Mouse (Mus musculus): Measurements from ENCODE around the gene Gm21776. TPM values are rescaled to one million over a fixed set of nuclear protein-coding genes. Genes with fewer than 3 reads are reported as not detected.
"Not testable (repeated sequence)": the region's sequence is repeated elsewhere in the genome, so short reads cannot be mapped to it uniquely, and the experiment has no call there.

The Gm21776 gene
- total RNA-seq (2014; rRNA removed; ENCODE audit: low replicate concordance), result not detected in 2 replicates
- polyA plus RNA-seq (2015; fragmentation: Nextera tagmentation; extraction: Ambion mirVana), result not detected in 2 replicates

GRCm38 (mm10) chrY:76378362-76378761 is at the start of gene Gm21776:
Gene Gm21776 (plus strand): TSS chrY:76378662.
- H3K4me1 ChIP-seq (ENCODE audit: control insufficient read depth, insufficient read depth); H3K9ac ChIP-seq (replicated peaks; ENCODE audit: low read depth, low read length); H3K27me3 ChIP-seq (ENCODE audit: control insufficient read depth, insufficient read depth, low read length); H3K27ac ChIP-seq (ENCODE audit: low read depth); DNase-seq (ENCODE audit: low spot score); H3K4me3 ChIP-seq (ENCODE audit: low read depth, low read length); ATAC-seq (ENCODE audit: insufficient read depth, low read depth); H3K9me3 ChIP-seq (replicated peaks; ENCODE audit: control insufficient read depth, low read length); H3K36me3 ChIP-seq (replicated peaks; ENCODE audit: control insufficient read depth, insufficient read depth, low read length); H3K4me2 ChIP-seq (ENCODE audit: low read depth, low read length): not testable (repeated sequence)
- WGBS, result no CpG with 5 or more reads among the region's 3 CpGs

All from heart, postnatal 0 days (tissue).